Mouse (Mus musculus) intestine, embryonic 14.5 days (tissue): ENCODE measurements at regions not wholly inside any gene's neighbourhood (a gene's known extent, or its start where the extent isn't known, plus 50 kb on each side); places are given as distances from the start of the nearest gene placed in this dataset.

Experiments
- ATAC-seq: fragments of 200-750 bp; cut with Nextera tagmentation; replicated peaks from 2 replicates; pipeline ENCODE4 v1.8.0; 2017; ENCODE audit warnings: low read depth, moderate number of reproducible peaks, moderate TSS enrichment, moderate library complexity; ENCODE audit not compliant: low FRiP score, low TSS enrichment
- DNase-seq: peaks from one replicate; pipeline ENCODE4 v3.0.0-alpha.2; 2018; ENCODE audit warnings: low spot score
- H3K27ac ChIP-seq: fragments of 300-500 bp; sonication (generic); 2 replicates; pipeline ENCODE4 v1.5.1; 2014; ENCODE audit warnings: low read depth, mild to moderate bottlenecking, control low read depth
- H3K27me3 ChIP-seq: fragments of 300-500 bp; sonication (generic); replicated peaks from 2 replicates; pipeline ENCODE4 v1.6.1; 2014; ENCODE audit warnings: low read length, control low read depth; ENCODE audit not compliant: control insufficient read depth, insufficient read depth
- H3K36me3 ChIP-seq: fragments of 300-500 bp; sonication (generic); 2 replicates; pipeline ENCODE4 v1.6.1; 2014; ENCODE audit warnings: low read length, control low read depth; ENCODE audit not compliant: control insufficient read depth, insufficient read depth
- H3K4me1 ChIP-seq: fragments of 300-500 bp; sonication (generic); replicated peaks from 2 replicates; pipeline ENCODE4 v1.6.1; 2014; ENCODE audit warnings: low read length, control low read depth, mixed read lengths; ENCODE audit not compliant: control insufficient read depth, insufficient read depth
- H3K4me2 ChIP-seq: fragments of 300-500 bp; sonication (generic); 2 replicates; pipeline ENCODE4 v1.6.1; 2014; ENCODE audit warnings: low read length
- H3K4me3 ChIP-seq: fragments of 300-500 bp; sonication (generic); 2 replicates; pipeline ENCODE4 v1.5.1; 2014; ENCODE audit warnings: low read depth, low read length, control low read depth, mixed read lengths
- H3K9ac ChIP-seq: fragments of 300-500 bp; sonication (generic); 2 replicates; pipeline ENCODE4 v1.6.1; 2014; ENCODE audit warnings: mild to moderate bottlenecking, low read length
- H3K9me3 ChIP-seq: fragments of 300-500 bp; sonication (generic); 2 replicates; pipeline ENCODE4 v1.6.1; 2016; ENCODE audit warnings: low read length, control low read depth; ENCODE audit not compliant: control insufficient read depth
- WGBS: fragments of 180-500 bp; shearing (Covaris S2); extraction: QIAGEN DNeasy Blood & Tissue Kit; methylation state at CpG from one replicate; pipeline ENCODE4 v1.1.7; 2014; 5-methylcytosine and 5-hydroxymethylcytosine counted together

- no peaks in the 10 kb centered on the region for H3K27me3 ChIP-seq
- H3K27ac ChIP-seq: no peak overlapping the region
- H3K4me2 ChIP-seq: no peak overlapping the region
- no peaks in the 10 kb centered on the region for H3K4me1 ChIP-seq
- ATAC-seq (no peak), DNase-seq (no peak)
- H3K36me3 ChIP-seq: no peaks in the 10 kb centered on the region
- H3K9me3 ChIP-seq: no peaks in the 10 kb centered on the region
- WGBS: 85% methylated on average over 3 of the region's 3 CpGs
- no peak overlapping the region for H3K9ac ChIP-seq
- H3K4me3 ChIP-seq: no peak overlapping the region
These were observed 371.0 kb downstream of the Fam198b start for GRCm38 (mm10) chr3:80255304-80255703.

GRCm38 (mm10) chr3:80256383-80256782 is 372.1 kb downstream of the Fam198b start:
- H3K9me3 ChIP-seq: no peaks in the 10 kb centered on the region
- H3K4me3 ChIP-seq: no peak overlapping the region
- no peaks in the 10 kb centered on the region for H3K27me3 ChIP-seq
- ATAC-seq (no peak), DNase-seq (no peak)
- no peak overlapping the region for H3K9ac ChIP-seq
- H3K4me2 ChIP-seq: no peak overlapping the region
- no peaks in the 10 kb centered on the region for H3K4me1 ChIP-seq
- no peak overlapping the region for H3K27ac ChIP-seq
- no peaks in the 10 kb centered on the region for H3K36me3 ChIP-seq
- 84% methylated on average over 3 of the region's 3 CpGs for WGBS

DNA sequence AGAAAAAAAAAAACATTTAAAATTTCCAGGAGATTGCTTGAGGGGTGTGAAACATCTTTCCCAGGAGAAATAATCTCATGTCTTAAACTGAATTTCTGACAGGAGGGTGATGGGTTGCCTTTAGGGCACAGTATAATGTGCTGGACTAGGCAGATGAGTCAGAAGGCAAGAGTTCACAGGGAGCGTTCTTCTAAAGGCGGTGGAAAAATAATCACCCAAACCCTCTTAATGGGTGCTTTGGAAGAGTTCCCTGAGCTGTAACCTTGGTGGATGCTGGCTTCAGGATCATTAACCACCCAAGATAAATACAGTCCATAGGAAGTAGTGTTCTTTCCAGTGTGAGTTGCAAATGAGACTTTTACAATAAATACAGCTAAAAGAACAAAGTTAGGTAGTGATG is 378.8 kb downstream of the Fam198b start:
- Histone ChIP-seq H3K4me1 (no peaks in the 10 kb centered on the region), H3K36me3 (no peaks in the 10 kb centered on the region), H3K9me3 (no peaks in the 10 kb centered on the region), H3K27me3 (no peaks in the 10 kb centered on the region), H3K4me3 (no peak overlapping the region), H3K4me2 (no peak overlapping the region), H3K27ac (no peak overlapping the region), H3K9ac (no peak overlapping the region)
- WGBS: 64% methylated on average over 2 of the region's 2 CpGs
- ATAC-seq (no peak), DNase-seq (no peak)

GRCm38 (mm10) chr3:80284656-80285055 is 400.3 kb downstream of the Fam198b start:
- H3K27me3 ChIP-seq: no peaks in the 10 kb centered on the region
- ATAC-seq: no peak
- 74% methylated on average over 1 of the region's 1 CpGs for WGBS
- no peak overlapping the region for H3K9ac ChIP-seq
- H3K9me3 ChIP-seq: no peaks in the 10 kb centered on the region
- H3K27ac ChIP-seq: no peak overlapping the region
- no peak for DNase-seq
- no peaks in the 10 kb centered on the region for H3K4me1 ChIP-seq
- no peak overlapping the region for H3K4me3 ChIP-seq
- H3K36me3 ChIP-seq: no peaks in the 10 kb centered on the region
- no peak overlapping the region for H3K4me2 ChIP-seq

DNA sequence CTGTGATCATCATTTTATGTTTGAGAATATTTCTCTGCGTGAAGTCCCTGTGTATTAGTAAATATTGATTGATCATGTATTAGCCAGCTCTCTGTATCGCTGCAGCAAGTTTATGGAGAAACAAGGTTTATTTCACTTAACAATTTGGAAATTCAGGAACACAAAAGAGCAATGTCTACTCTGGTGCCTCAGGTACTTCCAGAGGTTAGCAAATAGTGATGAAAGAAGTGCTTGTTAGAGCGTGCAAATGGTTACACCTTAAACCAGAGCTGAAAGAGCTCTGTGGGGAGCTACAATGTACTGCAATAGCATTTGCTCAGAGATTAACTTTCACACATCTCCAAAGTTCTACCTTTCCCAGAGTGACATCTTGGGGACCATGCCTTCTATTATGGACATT is 400.9 kb downstream of the Fam198b start:
- 82% methylated on average over 3 of the region's 3 CpGs for WGBS
- ATAC-seq: no peak
- no peaks in the 10 kb centered on the region for H3K27me3 ChIP-seq

GRCm38 (mm10) chr3:80293485-80293884 is 409.2 kb downstream of the Fam198b start:
- Histone ChIP-seq H3K4me1 (no peaks in the 10 kb centered on the region), H3K36me3 (no peaks in the 10 kb centered on the region), H3K4me3 (no peak overlapping the region), H3K27me3 (no peaks in the 10 kb centered on the region), H3K9ac (no peak overlapping the region), H3K4me2 (no peak overlapping the region), H3K27ac (no peak overlapping the region), H3K9me3 (no peaks in the 10 kb centered on the region)
- ATAC-seq (no peak), DNase-seq (no peak)
- WGBS: 84% methylated on average over 4 of the region's 4 CpGs

More for the DNA sequence above, 400.9 kb downstream of the Fam198b start:
- no peak overlapping the region for H3K4me3 ChIP-seq
- no peak overlapping the region for H3K9ac ChIP-seq
- DNase-seq: no peak
- no peaks in the 10 kb centered on the region for H3K4me1 ChIP-seq
- H3K9me3 ChIP-seq: no peaks in the 10 kb centered on the region
- H3K27ac ChIP-seq: no peak overlapping the region
- H3K36me3 ChIP-seq: no peaks in the 10 kb centered on the region
- no peak overlapping the region for H3K4me2 ChIP-seq

DNA sequence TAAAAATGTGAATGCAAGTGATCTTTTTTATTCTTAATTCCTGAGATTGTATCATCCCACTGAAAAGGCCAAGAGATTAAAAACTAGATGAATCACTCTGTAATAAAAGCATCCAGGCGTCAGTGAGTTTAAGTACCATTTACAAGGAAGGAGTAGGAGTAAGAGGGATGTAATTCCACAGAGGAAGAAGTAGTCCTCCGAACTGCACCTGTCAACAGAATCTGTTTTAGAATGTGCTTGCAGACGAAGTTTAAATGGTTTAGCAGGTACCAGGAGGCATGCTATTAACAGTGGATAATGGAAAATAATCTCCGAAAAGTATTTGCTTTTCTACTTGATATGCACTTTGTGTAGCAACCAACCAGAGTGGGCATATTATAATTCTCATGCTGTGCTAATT is 423.3 kb downstream of the Fam198b start:
- Histone ChIP-seq H3K36me3 (no peaks in the 10 kb centered on the region), H3K27me3 (no peaks in the 10 kb centered on the region), H3K9ac (no peak overlapping the region), H3K4me1 (no peaks in the 10 kb centered on the region), H3K27ac (no peak overlapping the region), H3K4me2 (no peak overlapping the region), H3K9me3 (no peaks in the 10 kb centered on the region), H3K4me3 (no peak overlapping the region)
- ATAC-seq (no peak), DNase-seq (no peak)
- 69% methylated on average over 4 of the region's 4 CpGs for WGBS

- no peak overlapping the region for H3K4me2 ChIP-seq
- no peaks in the 10 kb centered on the region for H3K36me3 ChIP-seq
- H3K27me3 ChIP-seq: no peaks in the 10 kb centered on the region
- ATAC-seq (no peak), DNase-seq (no peak)
- H3K27ac ChIP-seq: no peak overlapping the region
- WGBS: 78% methylated on average over 4 of the region's 4 CpGs
- no peaks in the 10 kb centered on the region for H3K9me3 ChIP-seq
- H3K4me1 ChIP-seq: no peaks in the 10 kb centered on the region
- H3K4me3 ChIP-seq: no peak overlapping the region
- H3K9ac ChIP-seq: no peak overlapping the region
These were observed 425.6 kb downstream of the Fam198b start for GRCm38 (mm10) chr3:80309931-80310330.

- no peak overlapping the region for H3K9ac ChIP-seq
- H3K27me3 ChIP-seq: no peaks in the 10 kb centered on the region
- no peak overlapping the region for H3K4me2 ChIP-seq
- H3K4me3 ChIP-seq: no peak overlapping the region
- no peak for DNase-seq
- H3K4me1 ChIP-seq: no peaks in the 10 kb centered on the region
- no peaks in the 10 kb centered on the region for H3K36me3 ChIP-seq
- no peak for ATAC-seq
- 89% methylated on average over 2 of the region's 2 CpGs for WGBS
- H3K27ac ChIP-seq: no peak overlapping the region
- no peaks in the 10 kb centered on the region for H3K9me3 ChIP-seq
These were observed 427.4 kb downstream of the Fam198b start for GRCm38 (mm10) chr3:80311689-80312088.
